Mouse (Mus musculus) heart, embryonic 14.5 days (tissue): ENCODE measurements at regions not wholly inside any gene's neighbourhood (a gene's known extent, or its start where the extent isn't known, plus 50 kb on each side); places are given as distances from the start of the nearest gene placed in this dataset.

ENCODE experiments used
- ATAC-seq: fragments of 200-750 bp; cut with Nextera tagmentation; 2 replicates; pipeline ENCODE4 v1.8.0; 2017; ENCODE audit warnings: low read depth, moderate TSS enrichment; ENCODE audit not compliant: insufficient number of reproducible peaks, insufficient read depth, low FRiP score
- H3K27ac ChIP-seq, 2 experiments: fragments of 200-500 bp in 1 of 2; fragments of 300-500 bp in 1 of 2; sonication (generic) in 1 of 2; replicated peaks in 1 of 2; 2 replicates each; pipeline ENCODE4 v1.5.1; 2012 to 2014; ENCODE audit warnings: low read depth in 2 of 2, low read length in 2 of 2, control low read depth in 1 of 2, mild to moderate bottlenecking in 1 of 2, mixed read lengths in 1 of 2; ENCODE audit not compliant: control insufficient read depth in 1 of 2, insufficient read depth in 1 of 2
- H3K27me3 ChIP-seq: fragments of 300-500 bp; sonication (generic); 2 replicates; pipeline ENCODE4 v1.6.1; 2014; ENCODE audit warnings: mild to moderate bottlenecking, low read length, control low read depth; ENCODE audit not compliant: control insufficient read depth, insufficient read depth
- H3K36me3 ChIP-seq: fragments of 300-500 bp; sonication (generic); 2 replicates; pipeline ENCODE4 v1.6.1; 2014; ENCODE audit warnings: mild to moderate bottlenecking, control low read depth, low read length, mixed read lengths; ENCODE audit not compliant: control insufficient read depth, insufficient read depth
- H3K4me1 ChIP-seq, 2 experiments: fragments of 200-500 bp in 1 of 2; fragments of 300-500 bp in 1 of 2; sonication (generic) in 1 of 2; 2 replicates each; pipeline ENCODE4 v1.6.1; 2012 to 2014; ENCODE audit warnings: low read length in 2 of 2, control low read depth in 1 of 2, mixed read lengths in 1 of 2; ENCODE audit not compliant: control insufficient read depth in 2 of 2, insufficient read depth in 2 of 2
- H3K4me2 ChIP-seq: fragments of 300-500 bp; sonication (generic); 2 replicates; pipeline ENCODE4 v1.6.1; 2014; ENCODE audit warnings: mild to moderate bottlenecking, low read length
- H3K4me3 ChIP-seq, 2 experiments: fragments of 200-500 bp in 1 of 2; fragments of 300-500 bp in 1 of 2; sonication (generic) in 1 of 2; 2 replicates each; pipeline ENCODE4 v1.5.1; 2012 to 2014; ENCODE audit warnings: low read length in 2 of 2, mild to moderate bottlenecking in 2 of 2, control low read depth in 1 of 2, low read depth in 1 of 2, moderate library complexity in 1 of 2; ENCODE audit not compliant: control insufficient read depth in 1 of 2, insufficient read depth in 1 of 2
- H3K9ac ChIP-seq: fragments of 300-500 bp; sonication (generic); 2 replicates; pipeline ENCODE4 v1.6.1; 2014; ENCODE audit warnings: mild to moderate bottlenecking, low read length
- H3K9me3 ChIP-seq: fragments of 300-500 bp; sonication (generic); 2 replicates; pipeline ENCODE4 v1.6.1; 2016; ENCODE audit warnings: low read length, control low read depth; ENCODE audit not compliant: control insufficient read depth
- WGBS: fragments of 180-500 bp; shearing (Covaris S2); extraction: QIAGEN DNeasy Blood & Tissue Kit; methylation state at CpG from one replicate; pipeline ENCODE4 v1.1.7; 2014; 5-methylcytosine and 5-hydroxymethylcytosine counted together

DNA sequence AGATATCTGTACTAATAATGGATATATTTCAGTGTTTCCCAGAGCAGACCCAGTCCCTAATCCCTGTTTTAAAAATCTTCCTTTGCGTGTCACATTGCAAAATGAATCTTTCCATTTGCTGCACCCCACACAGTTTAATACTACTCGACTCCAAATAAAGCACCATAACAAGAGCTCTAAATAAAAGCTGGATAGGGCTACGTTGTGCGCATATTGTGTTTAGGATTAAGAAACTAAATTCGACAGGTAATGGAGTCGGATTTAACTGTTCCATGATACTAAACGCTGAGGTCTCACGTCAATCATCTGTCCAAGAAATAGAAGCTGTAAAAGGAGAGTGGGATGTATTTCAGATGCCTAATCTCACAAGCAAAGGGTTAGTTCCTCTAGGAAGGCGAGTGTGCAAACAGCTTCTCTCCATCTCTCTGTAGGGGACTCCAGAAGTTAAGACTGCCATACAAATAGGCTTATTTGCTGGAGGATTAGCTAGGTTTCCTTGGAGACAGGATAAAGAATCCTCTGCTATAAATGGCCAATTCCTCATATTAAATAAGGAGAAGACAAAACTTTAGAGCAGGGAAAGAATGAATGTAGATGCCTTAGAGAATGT, 544.6 kb downstream of the Olfm4 start:
- WGBS = 71% methylated on average over 9 of the region's 9 CpGs
- H3K9ac ChIP-seq = no peak overlapping the region
- H3K4me3 ChIP-seq = no peak overlapping the region
- no peaks in the 10 kb centered on the region for H3K27me3 ChIP-seq
- no peak overlapping the region for H3K4me2 ChIP-seq
- no peak overlapping the region for H3K27ac ChIP-seq
- no peaks in the 10 kb centered on the region for H3K9me3 ChIP-seq
- H3K4me1 ChIP-seq = no peaks in the 10 kb centered on the region
- ATAC-seq = no peak
- no peaks in the 10 kb centered on the region for H3K36me3 ChIP-seq

DNA sequence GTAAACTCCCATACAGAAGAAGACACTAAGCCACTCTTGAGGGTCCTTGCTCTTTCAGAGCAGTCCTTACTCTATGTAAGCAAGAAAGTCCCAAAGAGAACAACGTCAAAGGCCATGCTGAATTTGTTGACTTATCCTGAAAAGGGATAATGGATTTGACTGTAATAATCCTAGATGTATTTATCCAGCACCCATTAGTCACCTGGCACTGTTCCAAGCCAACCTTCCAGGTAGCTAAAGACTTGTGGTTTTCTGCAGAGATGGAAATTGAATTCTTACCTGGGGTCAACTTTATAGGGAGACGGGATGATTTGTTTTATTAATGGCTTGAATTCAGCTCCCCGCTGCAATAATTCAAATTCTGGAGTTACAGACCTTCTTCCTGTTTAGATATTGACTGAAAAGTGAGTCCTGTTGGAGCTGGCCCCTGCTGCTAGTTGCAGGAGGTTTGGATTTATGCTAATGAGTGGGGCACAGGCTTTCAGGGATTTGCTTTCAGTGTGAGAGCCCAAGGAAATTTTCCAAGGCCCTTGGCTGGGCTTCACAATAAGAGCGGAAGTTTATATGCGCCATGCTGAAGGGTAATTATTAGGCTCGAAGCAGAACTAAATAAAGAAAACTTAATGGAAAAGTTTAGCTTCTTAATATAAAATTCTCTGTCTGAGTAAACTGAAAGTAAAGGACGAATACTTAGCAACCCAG, 552.3 kb downstream of the Olfm4 start:
- Histone ChIP-seq H3K27ac (no peak overlapping the region), H3K36me3 (no peaks in the 10 kb centered on the region), H3K4me1 (no peaks in the 10 kb centered on the region), H3K4me3 (no peak overlapping the region), H3K4me2 (no peak overlapping the region), H3K27me3 (no peaks in the 10 kb centered on the region), H3K9me3 (no peaks in the 10 kb centered on the region), H3K9ac (no peak overlapping the region)
- no peak for ATAC-seq
- WGBS = 53% methylated on average over 7 of the region's 7 CpGs

DNA sequence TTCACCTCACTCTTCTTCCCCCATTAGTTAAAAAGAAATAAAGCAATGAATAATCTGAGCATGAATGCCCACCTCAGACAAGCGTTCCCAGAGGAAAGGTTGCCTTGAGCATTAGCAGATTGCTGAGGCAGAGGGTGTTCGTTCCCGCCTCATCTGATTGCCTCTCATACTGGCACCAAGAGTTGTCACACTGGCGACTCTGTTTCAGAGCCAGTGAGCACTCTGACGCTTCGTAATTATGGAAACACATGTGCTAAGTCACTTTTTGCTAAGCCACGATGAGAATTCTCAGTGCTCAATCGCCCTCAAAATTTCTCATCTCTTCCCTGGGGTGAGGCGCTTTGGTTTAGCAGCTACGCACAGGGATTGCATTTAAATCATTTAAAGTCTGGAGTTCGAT, 576.1 kb downstream of the Olfm4 start:
- H3K27ac ChIP-seq = no peak overlapping the region
- no peaks in the 10 kb centered on the region for H3K36me3 ChIP-seq
- ATAC-seq = no peak
- no peaks in the 10 kb centered on the region for H3K27me3 ChIP-seq
- WGBS = 74% methylated on average over 11 of the region's 11 CpGs
- H3K4me3 ChIP-seq = no peak overlapping the region
- no peaks in the 10 kb centered on the region for H3K9me3 ChIP-seq
- H3K9ac ChIP-seq = no peak overlapping the region
- H3K4me1 ChIP-seq = no peaks in the 10 kb centered on the region
- H3K4me2 ChIP-seq = no peak overlapping the region
